In genomic region chr15:90344956-90345355, GRCm38 (mm10) we compare ENCODE assay signal across 15 mouse cellular contexts.
DNase-seq lines count a peak whose midpoint lies in the region; ATAC-seq lines count a peak whose summit lies in the region.
"Had no signal": no experiment of that assay in that cellular context is flagged by ENCODE, and none has a peak within 500 bp of the region (broad histone marks: within the 10 kb centered on the region; RNA-seq: fewer than 3 reads in every experiment).

No protein-coding gene starts in this region.

- DNase-seq in kidney, adult 9 months: peak; percentile 19
- DNase-seq in kidney, postnatal 4 days: no peak
- DNase-seq in retina, postnatal 1 day: peak; percentile 25
- no peak for DNase-seq in retina, embryonic 14.5 days (ENCODE audit: low spot score)
- DNase-seq in forelimb bud, embryonic 11.5 days (ENCODE audit: low read depth, low spot score): peak; percentile 37
- DNase-seq in lung, adult 18-20 months: no peak
- DNase-seq: adrenal gland, adult 8-10 months; cerebellum, adult 9-10 months; gastrocnemius, postnatal 14 days; heart, adult 2 months; heart, postnatal 4 days; lung, adult 2 months; right cerebral cortex, postnatal 4 days had no signal

- no peak for ATAC-seq in megakaryocyte, adult 5-6 weeks (ENCODE audit: poor library complexity, severe bottlenecking)
- ATAC-seq: intestine, embryonic 16.5 days had no signal

Comparison
In these comparisons a context has a peak if more than half of its experiments do, and no peak if none do; other contexts are left out.
1. DNase-seq: peak in kidney, adult 9 months (single experiment), retina, postnatal 1 day (single experiment) and forelimb bud, embryonic 11.5 days (single experiment); none in kidney, postnatal 4 days (0 of 2), retina, embryonic 14.5 days (single experiment) and lung, adult 18-20 months (0 of 2).